Mouse (Mus musculus) forebrain, embryonic 11.5 days (tissue): ENCODE measurements at regions not wholly inside any gene's neighbourhood (a gene's known extent, or its start where the extent isn't known, plus 50 kb on each side); places are given as distances from the start of the nearest gene placed in this dataset.
A peak's percentile ranks its signal among the peaks of the same experiment; 100 is the strongest.

ENCODE experiments used
- ATAC-seq: fragments of 200-750 bp; cut with Nextera tagmentation; replicated peaks from 2 replicates; pipeline ENCODE4 v1.8.0; 2017; ENCODE audit warnings: moderate TSS enrichment; ENCODE audit not compliant: low FRiP score
- DNase-seq: peaks from one replicate; pipeline ENCODE4 v3.0.0-alpha.2; 2017; ENCODE audit warnings: low spot score
- H3K27ac ChIP-seq: fragments of 300-500 bp; sonication (generic); 2 replicates; pipeline ENCODE4 v1.5.1; 2014; ENCODE audit warnings: low read depth, low read length
- H3K27me3 ChIP-seq: fragments of 300-500 bp; sonication (generic); 2 replicates; pipeline ENCODE4 v1.6.1; 2014; ENCODE audit warnings: mild to moderate bottlenecking, low read length, mixed read lengths; ENCODE audit not compliant: control insufficient read depth, insufficient read depth
- H3K36me3 ChIP-seq: fragments of 300-500 bp; sonication (generic); 2 replicates; pipeline ENCODE4 v1.6.1; 2014; ENCODE audit warnings: mild to moderate bottlenecking, low read length, moderate library complexity, mixed read lengths; ENCODE audit not compliant: control insufficient read depth, insufficient read depth
- H3K4me1 ChIP-seq: fragments of 300-500 bp; sonication (generic); replicated peaks from 2 replicates; pipeline ENCODE4 v1.6.1; 2014; ENCODE audit warnings: low read length, mixed read lengths; ENCODE audit not compliant: control insufficient read depth, insufficient read depth
- H3K4me2 ChIP-seq: fragments of 300-500 bp; sonication (generic); 2 replicates; pipeline ENCODE4 v1.6.1; 2014; ENCODE audit warnings: low read depth, mild to moderate bottlenecking, low read length, moderate library complexity, mixed read lengths; ENCODE audit not compliant: severe bottlenecking
- H3K4me3 ChIP-seq: fragments of 300-500 bp; sonication (generic); 2 replicates; pipeline ENCODE4 v1.5.1; 2014; ENCODE audit warnings: low read depth, low read length
- H3K9ac ChIP-seq: fragments of 300-500 bp; sonication (generic); 2 replicates; pipeline ENCODE4 v1.6.1; 2014; ENCODE audit warnings: low read length
- H3K9me3 ChIP-seq: fragments of 300-500 bp; sonication (generic); 2 replicates; pipeline ENCODE4 v1.6.1; 2016; ENCODE audit warnings: low read length, mixed read lengths; ENCODE audit not compliant: control insufficient read depth
- WGBS: fragments of 180-500 bp; shearing (Covaris S2); extraction: QIAGEN DNeasy Blood & Tissue Kit; methylation state at CpG from one replicate; pipeline ENCODE4 v1.1.7; 2014; 5-methylcytosine and 5-hydroxymethylcytosine counted together

- Histone ChIP-seq H3K4me1 (no peaks in the 10 kb centered on the region; the same call in 1 of the 2 replicates), H3K27ac (0 out of 2 replicates have a peak overlapping the region, but pooled peaks have one; percentile 41), H3K4me3 (no peak overlapping the region), H3K9me3 (no peaks in the 10 kb centered on the region), H3K27me3 (no peaks in the 10 kb centered on the region), H3K9ac (no peak overlapping the region), H3K36me3 (no peaks in the 10 kb centered on the region), H3K4me2 (no peak overlapping the region)
- DNase-seq (no peak), ATAC-seq (peak; percentile 68)
- 60% methylated on average over 7 of the region's 7 CpGs for WGBS
Measured at GRCm38 (mm10) chr7:68976813-68977752, 228.0 kb upstream of the Arrdc4 start.

GRCm38 (mm10) chr7:68975956-68976355 is 226.9 kb upstream of the Arrdc4 start:
- 77% methylated on average over 5 of the region's 5 CpGs for WGBS
- ATAC-seq, result no peak
- H3K4me1 ChIP-seq, result no peaks in the 10 kb centered on the region; the same call in 1 of the 2 replicates

GRCm38 (mm10) chr7:68975580-68975894 is 226.5 kb upstream of the Arrdc4 start:
- no peak overlapping the region for H3K9ac ChIP-seq
- H3K27me3 ChIP-seq, result no peaks in the 10 kb centered on the region
- H3K27ac ChIP-seq, result no peak overlapping the region
- DNase-seq (no peak), ATAC-seq (no peak)
- no peaks in the 10 kb centered on the region for H3K36me3 ChIP-seq
- H3K4me2 ChIP-seq, result no peak overlapping the region
- H3K4me3 ChIP-seq, result no peak overlapping the region
- 72% methylated on average over 2 of the region's 2 CpGs for WGBS
- no peaks in the 10 kb centered on the region; the same call in 1 of the 2 replicates for H3K4me1 ChIP-seq
- no peaks in the 10 kb centered on the region for H3K9me3 ChIP-seq

More at GRCm38 (mm10) chr7:68975956-68976355, 226.9 kb upstream of the Arrdc4 start:
- no peak for DNase-seq
- Histone ChIP-seq H3K9ac (no peak overlapping the region), H3K4me3 (no peak overlapping the region), H3K36me3 (no peaks in the 10 kb centered on the region), H3K27me3 (no peaks in the 10 kb centered on the region), H3K27ac (no peak overlapping the region), H3K4me2 (no peak overlapping the region), H3K9me3 (no peaks in the 10 kb centered on the region)

GRCm38 (mm10) chr7:68974761-68975579 is 225.9 kb upstream of the Arrdc4 start:
- Histone ChIP-seq H3K9me3 (no peaks in the 10 kb centered on the region), H3K27ac (no peak overlapping the region), H3K4me3 (no peak overlapping the region), H3K4me1 (no peaks in the 10 kb centered on the region; the same call in 1 of the 2 replicates), H3K4me2 (no peak overlapping the region), H3K36me3 (no peaks in the 10 kb centered on the region), H3K27me3 (no peaks in the 10 kb centered on the region), H3K9ac (no peak overlapping the region)
- DNase-seq (no peak), ATAC-seq (no peak)
- 72% methylated on average over 8 of the region's 8 CpGs for WGBS

- DNase-seq, result no peak
- ATAC-seq, result no peak
- Histone ChIP-seq H3K4me3 (no peak overlapping the region), H3K27me3 (no peaks in the 10 kb centered on the region), H3K4me1 (no peaks in the 10 kb centered on the region), H3K4me2 (no peak overlapping the region), H3K9me3 (no peaks in the 10 kb centered on the region), H3K27ac (no peak overlapping the region), H3K9ac (no peak overlapping the region), H3K36me3 (no peaks in the 10 kb centered on the region)
- 61% methylated on average over 6 of the region's 6 CpGs for WGBS
Measured at GRCm38 (mm10) chr7:68945886-68946863, 197.1 kb upstream of the Arrdc4 start.

GRCm38 (mm10) chr7:68930627-68931334 is 181.7 kb upstream of the Arrdc4 start:
- Histone ChIP-seq H3K9me3 (no peaks in the 10 kb centered on the region), H3K27ac (no peak overlapping the region), H3K9ac (no peak overlapping the region), H3K4me2 (no peak overlapping the region), H3K36me3 (no peaks in the 10 kb centered on the region), H3K4me1 (no peaks in the 10 kb centered on the region), H3K4me3 (no peak overlapping the region), H3K27me3 (no peaks in the 10 kb centered on the region)
- 77% methylated on average over 14 of the region's 14 CpGs for WGBS
- DNase-seq (no peak), ATAC-seq (no peak)

GRCm38 (mm10) chr7:68929669-68930068 is 180.6 kb upstream of the Arrdc4 start:
- H3K27me3 ChIP-seq, result no peaks in the 10 kb centered on the region
- no peak for ATAC-seq
- no peak overlapping the region for H3K4me2 ChIP-seq
- no peak for DNase-seq
- H3K9me3 ChIP-seq, result no peaks in the 10 kb centered on the region
- H3K27ac ChIP-seq, result no peak overlapping the region
- H3K4me1 ChIP-seq, result no peaks in the 10 kb centered on the region
- no peak overlapping the region for H3K4me3 ChIP-seq
- no peaks in the 10 kb centered on the region for H3K36me3 ChIP-seq
- 91% methylated on average over 4 of the region's 4 CpGs for WGBS
- H3K9ac ChIP-seq, result no peak overlapping the region
